Mouse (Mus musculus) myocyte (in vitro differentiated cells): ENCODE data around the gene Irf5. TPM values are rescaled to one million over a fixed set of nuclear protein-coding genes. Genes with fewer than 3 reads are reported as not detected.

Experiments used
- H3K27me3 ChIP-seq: one replicate; pipeline ENCODE4 v1.6.1; 2011; ENCODE audit not compliant: control insufficient read depth, insufficient read depth, insufficient read length
- H3K36me3 ChIP-seq: one replicate; pipeline ENCODE4 v1.6.1; 2011; ENCODE audit not compliant: control insufficient read depth, insufficient read depth
- H3K4me2 ChIP-seq: one replicate; pipeline ENCODE4 v1.6.1; 2011; ENCODE audit warnings: low read depth, control low read depth
- H3K4me3 ChIP-seq: one replicate; pipeline ENCODE4 v1.5.1; 2011; ENCODE audit warnings: mild to moderate bottlenecking, control low read depth, moderate library complexity
- H3K79me2 ChIP-seq: one replicate; pipeline ENCODE4 v1.6.1; 2011; ENCODE audit not compliant: control insufficient read depth, insufficient read depth
- H3ac ChIP-seq: one replicate; pipeline ENCODE4 v1.6.1; 2011; ENCODE audit not compliant: control insufficient read depth, insufficient read length
- CEBPB ChIP-seq: IDR thresholded peaks from 2 replicates; pipeline ENCODE4 v1.6.1; 2011; ENCODE audit warnings: mild to moderate bottlenecking, moderate library complexity; ENCODE audit not compliant: poor library complexity, insufficient read depth, severe bottlenecking
- E2F4 ChIP-seq: IDR thresholded peaks from one replicate; pipeline ENCODE4 v1.6.1; 2011; ENCODE audit warnings: mild to moderate bottlenecking, control low read depth, moderate library complexity; ENCODE audit not compliant: insufficient read depth
- MAX ChIP-seq: IDR thresholded peaks from one replicate; pipeline ENCODE4 v1.6.1; 2011; ENCODE audit warnings: low read depth, mild to moderate bottlenecking, control low read depth
- MYOD1 ChIP-seq, 3 experiments: IDR thresholded peaks; one replicate each; pipeline ENCODE4 v1.6.1; 2011; ENCODE audit warnings: control low read depth in 2 of 3, low read depth in 2 of 3, mild to moderate bottlenecking in 2 of 3, moderate library complexity in 1 of 3; ENCODE audit not compliant: insufficient read length in 2 of 3, control insufficient read depth in 1 of 3
- MYOG ChIP-seq, 3 experiments: IDR thresholded peaks; one replicate each; pipeline ENCODE4 v1.6.1; 2011; ENCODE audit warnings: control low read depth in 2 of 3, low read depth in 2 of 3, mild to moderate bottlenecking in 2 of 3; ENCODE audit not compliant: insufficient read length in 2 of 3, control insufficient read depth in 1 of 3, insufficient read depth in 1 of 3
- POLR2A ChIP-seq: IDR thresholded peaks from one replicate; pipeline ENCODE4 v1.6.1; 2011; ENCODE audit warnings: low read depth, mild to moderate bottlenecking, control low read depth, moderate library complexity; ENCODE audit not compliant: insufficient read length
- POLR2AphosphoS2 ChIP-seq: IDR thresholded peaks from one replicate; pipeline ENCODE4 v1.6.1; 2011; ENCODE audit warnings: low read depth, control low read depth; ENCODE audit not compliant: insufficient read length
- REST ChIP-seq: IDR thresholded peaks from one replicate; pipeline ENCODE4 v1.6.1; 2011; ENCODE audit warnings: mild to moderate bottlenecking, control low read depth, moderate library complexity; ENCODE audit not compliant: insufficient read depth, insufficient read length
- SRF ChIP-seq: IDR thresholded peaks from one replicate; pipeline ENCODE4 v1.6.1; 2011; ENCODE audit warnings: low read depth; ENCODE audit not compliant: control insufficient read depth, insufficient read length
- TCF12 ChIP-seq: IDR thresholded peaks from one replicate; pipeline ENCODE4 v1.6.1; 2011; ENCODE audit warnings: mild to moderate bottlenecking, control low read depth; ENCODE audit not compliant: poor library complexity, insufficient read depth, severe bottlenecking
- TCF3 ChIP-seq: IDR thresholded peaks from one replicate; pipeline ENCODE4 v1.6.1; 2011; ENCODE audit warnings: low read depth, control low read depth; ENCODE audit not compliant: insufficient read length
- USF1 ChIP-seq: IDR thresholded peaks from one replicate; pipeline ENCODE4 v1.6.1; 2011; ENCODE audit warnings: low read depth, mild to moderate bottlenecking, control low read depth, moderate library complexity
- polyA plus RNA-seq: library from polyadenylated mRNA; unstranded; fragments of >200 nt; fragmentation: generic; extraction: Trizol; gene quantifications from one replicate; pipeline ENCODE4 v1.2.1, GENCODE M21; 2012; ENCODE audit warnings: missing spikeins

Gene Irf5
- polyA plus RNA-seq, 1 experiment = 0.32 TPM

GRCm38 (mm10) chr6:29522626-29523300 lies 3.7 kb upstream of the Irf5 start:
- TF ChIP-seq USF1 = no peak
- TF ChIP-seq CEBPB = no peak
- no peak for TF ChIP-seq TCF3
- TF ChIP-seq REST = no peak
- TF ChIP-seq POLR2AphosphoS2 = no peak
- TF ChIP-seq MAX = no peak
- TF ChIP-seq SRF = no peak
- TF ChIP-seq MYOG (IDR thresholded peaks at IDR 0.05; ENCODE audit: control insufficient read depth in 1 of 3, insufficient read depth in 1 of 3, insufficient read length in 2 of 3, low read depth in 2 of 3) = no peak
- TF ChIP-seq TCF12 = no peak
- no peak for TF ChIP-seq POLR2A
- TF ChIP-seq MYOD1 (IDR thresholded peaks at IDR 0.05; ENCODE audit: control insufficient read depth in 1 of 3, insufficient read length in 2 of 3, low read depth in 2 of 3) = no peak
- no peak overlapping the region for H3K4me3 ChIP-seq

DNA sequence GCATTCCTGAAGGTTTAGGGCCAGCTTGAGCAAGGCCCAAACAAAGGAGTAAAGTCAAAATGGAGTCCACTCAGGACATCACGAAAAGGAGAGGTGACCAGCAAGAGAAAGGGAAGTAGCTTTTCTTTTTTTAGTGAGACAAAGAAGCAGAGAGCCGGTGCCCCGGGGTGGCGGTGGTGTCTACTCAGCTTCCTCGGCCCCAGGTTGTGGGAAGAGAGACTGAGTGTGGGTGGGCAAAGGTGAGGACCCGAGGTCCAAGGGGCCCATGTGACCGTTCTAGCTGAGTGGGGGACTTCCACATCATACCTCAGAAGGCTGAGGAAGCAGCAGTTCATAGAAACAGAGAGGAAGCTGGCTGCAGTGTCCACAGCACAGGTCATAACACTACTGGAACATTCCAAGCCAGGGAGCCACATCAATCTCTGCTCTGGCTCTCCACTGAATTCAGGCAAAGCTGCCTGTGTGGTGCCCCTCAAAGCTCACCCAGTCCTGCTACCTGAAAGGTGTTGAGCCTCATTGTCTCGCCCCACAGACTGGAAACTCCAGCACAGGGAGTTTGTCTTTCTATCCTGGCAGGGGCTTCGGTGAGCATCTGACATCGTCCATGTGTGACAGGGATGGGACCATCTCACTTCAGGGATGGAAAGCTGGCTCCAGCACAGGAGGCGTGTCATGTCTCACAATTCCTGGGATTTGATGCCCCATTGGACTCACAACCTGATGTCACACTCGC lies 3.0 kb upstream of the Irf5 start:
- TF ChIP-seq TCF12 (no peak), POLR2AphosphoS2 (no peak), MYOG (IDR thresholded peaks at IDR 0.05; ENCODE audit: control insufficient read depth in 1 of 3, insufficient read depth in 1 of 3, insufficient read length in 2 of 3, low read depth in 2 of 3) (no peak), SRF (no peak), TCF3 (no peak)
- Histone ChIP-seq H3K4me2 (no peak overlapping the region), H3K79me2 (no peaks in the 10 kb centered on the region), H3K4me3 (no peak overlapping the region), H3K36me3 (no peaks in the 10 kb centered on the region), H3ac (no peak overlapping the region), H3K27me3 (peaks cover 12% of the 10 kb centered on the region)

More at GRCm38 (mm10) chr6:29522626-29523300, 3.7 kb upstream of the Irf5 start:
- no peaks in the 10 kb centered on the region for H3K79me2 ChIP-seq
- H3K4me2 ChIP-seq = no peak overlapping the region
- H3K27me3 ChIP-seq = peaks cover 12% of the 10 kb centered on the region
- H3ac ChIP-seq = no peak overlapping the region
- H3K36me3 ChIP-seq = no peaks in the 10 kb centered on the region

DNA sequence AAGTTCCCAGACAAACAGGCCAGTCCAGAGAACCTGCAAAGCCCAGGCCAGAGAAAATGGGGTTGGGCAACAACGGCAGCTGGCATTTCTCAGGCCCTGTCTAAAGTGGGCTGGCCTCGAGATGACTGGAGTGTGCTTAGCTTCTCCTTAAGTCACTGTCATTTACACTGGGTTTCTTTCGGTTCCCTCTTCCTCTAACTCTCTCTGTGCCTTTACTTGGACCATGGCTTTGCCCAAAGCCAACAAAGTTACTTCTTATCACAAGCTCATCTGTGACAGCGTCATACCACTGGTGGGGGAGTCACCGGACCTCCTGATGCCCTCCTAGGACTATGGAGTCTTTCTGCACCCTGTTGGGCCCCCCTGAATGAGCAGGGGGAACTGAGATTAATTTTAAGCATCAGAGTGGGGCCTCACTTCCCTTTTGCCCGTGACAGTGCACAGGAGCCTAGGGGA lies 2.4 kb upstream of the Irf5 start:
- no peak overlapping the region for H3K4me3 ChIP-seq
- TF ChIP-seq SRF (no peak), CEBPB (no peak), E2F4 (no peak), TCF3 (no peak), TCF12 (no peak), REST (no peak), MYOD1 (IDR thresholded peaks at IDR 0.05; ENCODE audit: control insufficient read depth in 1 of 3, insufficient read length in 2 of 3, low read depth in 2 of 3) (no peak), MAX (no peak), POLR2AphosphoS2 (no peak), POLR2A (no peak), MYOG (IDR thresholded peaks at IDR 0.05; ENCODE audit: control insufficient read depth in 1 of 3, insufficient read depth in 1 of 3, insufficient read length in 2 of 3, low read depth in 2 of 3) (no peak), USF1 (no peak)
- peaks cover 12% of the 10 kb centered on the region for H3K27me3 ChIP-seq
- H3K4me2 ChIP-seq = no peak overlapping the region
- no peaks in the 10 kb centered on the region for H3K79me2 ChIP-seq
- H3ac ChIP-seq = no peak overlapping the region
- H3K36me3 ChIP-seq = no peaks in the 10 kb centered on the region

GRCm38 (mm10) chr6:29525256-29525655 lies 1.2 kb upstream of the Irf5 start:
- no peak overlapping the region for H3K4me3 ChIP-seq
- no peaks in the 10 kb centered on the region for H3K36me3 ChIP-seq
- H3K4me2 ChIP-seq = no peak overlapping the region
- no peaks in the 10 kb centered on the region for H3K79me2 ChIP-seq
- no peak for TF ChIP-seq MAX
- TF ChIP-seq TCF3 = no peak
- no peak overlapping the region for H3ac ChIP-seq
- peaks cover 12% of the 10 kb centered on the region for H3K27me3 ChIP-seq
